Mouse (Mus musculus): ENCODE measurements around the gene Iqck. TPM values are rescaled to one million over a fixed set of nuclear protein-coding genes. Genes with fewer than 3 reads are reported as not detected.

Iqck gene
- polyA plus RNA-seq, 2 experiments from 2014 or later = 0.12 TPM; not detected in 1

DNA sequence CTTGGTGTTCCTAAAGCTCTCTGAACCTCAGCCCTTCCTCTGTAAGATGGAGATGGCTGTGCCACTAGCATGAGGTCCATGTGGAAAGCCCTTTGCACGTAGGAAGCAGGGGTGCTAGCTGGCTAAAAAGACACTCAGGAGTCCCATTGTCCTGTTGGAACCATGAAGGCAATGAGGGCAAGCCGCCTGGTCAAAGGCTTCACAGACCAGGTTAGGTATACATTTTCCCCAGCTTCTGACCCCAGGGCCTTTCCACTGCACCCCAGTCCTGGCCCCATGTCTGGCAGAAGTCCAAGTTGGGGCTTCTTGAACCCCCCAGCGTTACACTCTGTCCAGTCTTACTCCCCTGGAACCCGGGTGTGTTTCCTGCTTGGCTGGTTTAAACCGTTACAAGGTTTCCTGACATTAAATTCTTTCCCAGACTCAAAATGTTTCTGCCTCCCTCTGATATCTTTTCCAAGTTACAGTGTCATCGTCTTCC is 136.6 kb downstream of the Iqck start:
- no peak for ATAC-seq

DNA sequence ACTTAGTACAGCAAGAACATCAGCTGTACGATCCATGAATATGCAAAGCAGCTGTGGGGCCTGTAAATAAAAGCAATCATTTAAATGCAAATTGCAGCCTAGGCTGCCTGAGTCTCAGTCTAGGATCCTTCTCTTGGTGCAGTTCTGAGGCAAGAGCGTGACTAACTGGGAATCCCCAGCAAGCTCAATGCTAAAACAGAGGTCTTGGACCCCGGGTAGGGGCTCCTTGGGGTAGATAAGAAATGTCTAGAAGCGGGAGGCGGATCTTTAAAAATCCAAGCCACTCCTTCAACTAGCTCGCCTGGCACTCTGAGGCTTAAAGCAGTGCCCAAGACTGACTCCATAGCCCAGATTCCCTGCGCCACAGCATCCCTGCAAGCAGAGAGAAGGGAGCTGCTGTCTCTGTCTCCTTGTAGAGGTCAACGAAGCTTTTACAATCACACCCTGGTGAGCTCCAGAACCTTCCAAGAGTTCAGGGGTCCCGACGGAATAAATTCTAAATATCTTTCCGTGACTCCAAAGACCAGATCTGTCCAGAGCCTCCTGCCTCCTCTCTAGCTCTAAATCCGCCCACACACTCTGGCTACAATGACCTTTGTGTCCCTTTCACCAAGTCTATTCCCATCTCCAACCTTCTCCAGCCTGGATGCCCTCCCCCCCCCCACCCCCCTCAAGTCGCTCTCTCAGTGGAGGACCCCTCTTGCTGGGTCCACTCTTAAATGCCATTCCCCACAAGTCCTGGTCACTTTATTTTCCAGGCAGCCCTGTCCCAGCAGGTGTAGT is 137.3 kb downstream of the Iqck start:
- no peak for ATAC-seq

DNA sequence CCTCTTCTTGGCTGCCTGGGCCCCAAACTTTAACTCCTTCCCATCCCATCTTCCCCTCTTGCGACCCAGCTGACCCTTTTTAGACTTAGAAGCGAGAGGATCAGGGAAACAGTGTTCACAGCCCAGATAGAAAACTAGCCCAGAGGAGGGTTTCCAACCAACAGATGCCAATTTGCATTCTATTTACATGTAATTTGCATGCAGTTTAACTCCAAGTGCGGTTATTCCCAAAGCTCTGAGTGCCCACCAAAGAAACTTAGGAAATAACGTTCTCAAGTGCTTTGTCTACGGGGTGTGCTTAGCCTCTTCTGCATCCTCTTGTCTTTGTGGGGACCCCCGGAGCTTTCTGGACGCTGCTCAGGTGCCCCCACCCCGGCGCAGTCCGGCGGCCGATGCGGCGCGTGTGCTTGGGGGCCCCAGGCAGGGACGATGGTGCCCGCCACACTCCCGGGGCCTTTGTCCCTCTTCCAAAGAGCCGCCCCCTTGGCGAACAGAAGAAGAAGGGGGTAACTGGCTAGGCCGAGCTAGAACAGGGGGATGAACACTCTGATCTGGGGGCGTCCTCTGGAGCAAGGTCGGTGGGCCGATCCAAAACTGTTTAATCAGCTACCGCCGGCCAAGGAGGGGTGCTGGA is 138.2 kb downstream of the Iqck start:
- ATAC-seq = no peak

DNA sequence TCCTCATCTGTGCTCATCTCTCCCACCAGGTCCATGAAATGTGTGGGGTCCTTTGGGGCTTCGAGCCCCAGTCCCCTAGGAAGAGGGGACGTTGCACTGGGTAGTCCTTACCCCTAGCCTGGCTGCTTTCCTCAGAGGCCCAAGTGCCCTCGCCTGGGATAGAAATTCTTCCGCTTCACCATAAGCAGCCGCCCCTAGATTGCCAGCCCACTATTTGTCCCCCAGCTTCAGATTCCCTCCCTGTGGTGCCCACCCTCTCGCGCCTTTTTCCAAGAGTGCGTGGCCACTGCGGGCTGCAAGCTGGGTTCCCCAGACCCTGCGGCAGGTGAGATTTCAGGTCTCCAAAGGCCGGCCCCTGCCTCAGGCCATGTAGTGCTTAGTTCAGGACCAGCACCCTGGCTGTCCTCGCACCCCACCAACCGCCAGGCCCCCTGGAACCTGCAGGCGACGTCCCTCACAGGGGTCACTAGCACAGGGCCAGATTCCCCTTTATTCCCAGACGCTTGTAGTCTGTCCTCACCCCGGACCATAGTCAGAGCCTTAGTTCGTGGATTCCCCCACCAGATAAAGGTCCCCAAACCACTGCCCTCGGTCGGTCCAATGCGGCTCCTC is 138.8 kb downstream of the Iqck start:
- no peak for ATAC-seq

DNA sequence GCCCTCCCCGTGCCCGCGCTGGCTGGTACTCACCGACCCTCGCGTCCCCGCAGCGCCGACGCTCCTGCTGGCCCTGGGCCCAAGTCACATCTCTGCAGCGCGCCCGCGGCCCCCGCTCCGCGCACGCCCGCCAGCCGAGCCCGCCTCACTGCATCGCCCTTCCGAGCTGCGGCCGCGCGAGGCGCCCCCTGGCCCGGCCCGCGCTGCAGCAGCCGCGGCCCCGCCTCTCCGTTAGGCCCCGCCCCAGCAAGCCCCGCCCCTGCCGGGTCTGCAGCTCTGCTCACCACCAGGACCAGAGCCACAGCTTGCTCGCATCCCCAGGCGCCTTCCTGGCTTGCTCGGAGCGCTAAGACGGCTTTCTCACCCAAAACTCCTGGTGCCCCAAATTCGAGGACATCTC is 139.5 kb downstream of the Iqck start, which contains the start of gene Gprc5b:
Gene Gprc5b (minus strand): TSS at position 205 of the 400 bp plus-strand sequence.
- ATAC-seq = peak; percentile 53

DNA sequence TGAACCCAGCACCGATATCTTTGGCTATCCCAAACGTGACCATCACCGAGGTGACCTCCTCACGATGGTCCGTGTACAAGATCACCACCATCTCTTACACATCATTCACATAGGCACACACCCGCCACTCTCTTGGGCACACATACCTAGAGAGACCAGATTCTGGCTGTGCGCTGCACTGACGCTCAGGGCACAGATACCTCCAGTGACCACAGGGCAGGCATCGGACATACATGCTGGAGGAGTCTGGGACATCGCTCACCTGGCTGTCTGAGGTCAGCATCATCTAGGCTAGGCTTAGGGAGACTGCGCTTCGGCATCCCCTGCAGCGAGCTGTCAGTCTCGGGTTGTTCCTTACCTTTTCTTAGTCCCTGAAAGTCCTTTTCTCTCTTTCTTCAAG is 140.1 kb downstream of the Iqck start:
- no peak for ATAC-seq

DNA sequence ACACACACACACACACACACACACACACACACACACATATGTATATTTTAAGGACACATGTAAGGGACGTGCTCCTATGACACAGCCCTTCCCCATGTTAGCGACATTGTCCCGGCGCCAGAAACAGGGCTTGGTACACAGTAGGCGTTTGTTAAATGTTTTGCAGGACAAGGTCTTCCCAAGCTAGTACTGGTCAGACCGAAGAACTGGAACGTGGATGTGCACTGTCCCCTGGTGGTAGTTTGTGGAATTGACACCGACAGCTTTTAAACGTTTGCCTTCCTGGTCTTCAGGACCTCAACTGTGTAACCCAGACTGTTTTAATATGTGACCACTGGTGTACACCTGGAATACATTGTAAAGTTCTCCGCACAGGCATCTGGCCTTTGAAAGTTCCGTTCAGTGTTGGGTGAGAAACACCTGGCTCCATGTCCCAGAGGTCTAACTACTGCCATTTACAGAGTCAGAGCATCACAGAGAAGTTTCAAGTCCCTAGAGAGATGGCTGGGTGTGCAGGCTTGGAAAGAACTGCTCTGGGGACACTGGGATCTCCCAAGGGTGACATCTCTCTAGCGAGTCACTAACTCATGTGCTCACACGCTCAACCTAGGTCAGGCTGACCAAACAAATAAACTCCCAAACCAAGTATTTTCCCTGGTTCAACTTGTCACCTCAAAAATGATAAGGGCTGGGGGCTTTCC is 140.7 kb downstream of the Iqck start:
- peak; percentile 56 for ATAC-seq

DNA sequence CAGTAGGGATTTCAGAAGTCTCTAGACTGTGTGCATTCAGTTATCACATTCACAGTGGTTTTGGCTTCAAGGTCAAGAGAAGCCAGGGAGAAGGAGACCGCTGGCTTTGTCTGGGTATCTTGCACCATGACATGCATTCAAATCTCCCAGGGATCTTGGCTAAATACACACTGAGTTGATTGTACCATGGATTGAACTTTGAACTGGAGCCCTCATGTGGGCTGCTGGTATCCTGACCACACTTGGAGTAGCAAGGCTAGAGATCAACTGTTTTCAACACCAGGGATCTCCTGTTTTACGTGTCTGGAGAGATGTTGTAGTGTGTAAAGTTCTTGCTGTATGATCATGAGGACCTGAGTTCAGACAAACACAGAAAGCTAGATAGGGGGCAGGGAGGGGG is 144.3 kb downstream of the Iqck start:
- no peak for ATAC-seq

DNA sequence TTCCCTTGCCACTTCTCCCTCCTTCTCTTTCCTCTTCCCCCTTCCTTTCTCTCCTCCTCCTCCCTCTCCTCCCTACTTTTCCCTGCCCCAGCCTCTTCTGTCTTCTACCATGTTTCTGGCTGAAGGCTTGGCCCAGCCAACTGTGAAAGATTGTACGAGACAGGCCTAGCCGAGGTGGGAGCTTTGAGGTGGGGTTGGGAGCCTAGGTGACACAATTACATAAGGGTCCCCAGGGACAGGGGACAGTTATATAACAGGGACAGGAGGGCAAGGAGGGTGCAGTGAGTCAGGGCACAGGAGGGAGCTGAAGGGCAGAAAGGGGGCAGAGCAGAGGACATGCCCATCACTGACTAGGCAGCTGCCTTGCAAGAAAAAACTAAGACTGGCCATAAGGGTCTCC is 146.4 kb downstream of the Iqck start:
- ATAC-seq = no peak

DNA sequence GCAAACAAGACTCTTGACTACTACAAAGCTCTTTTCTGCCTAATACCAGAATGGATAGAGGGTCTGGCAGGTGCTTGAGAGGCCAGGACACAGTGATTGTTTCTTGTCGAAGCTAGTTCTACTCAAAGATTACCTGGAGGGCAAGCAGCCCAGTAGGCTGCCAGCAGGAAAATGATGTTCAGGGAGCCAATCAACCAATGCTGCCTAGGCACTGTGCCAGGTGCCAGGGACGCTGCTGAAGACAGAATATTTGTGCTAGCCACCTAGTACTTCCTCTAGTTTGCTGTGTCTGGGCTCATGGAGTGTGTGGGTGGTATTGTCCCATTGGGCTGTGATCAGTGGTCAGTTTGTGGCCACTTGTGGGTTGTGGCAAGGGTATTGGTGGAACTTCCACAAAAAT is 146.9 kb downstream of the Iqck start:
- no peak for ATAC-seq

DNA sequence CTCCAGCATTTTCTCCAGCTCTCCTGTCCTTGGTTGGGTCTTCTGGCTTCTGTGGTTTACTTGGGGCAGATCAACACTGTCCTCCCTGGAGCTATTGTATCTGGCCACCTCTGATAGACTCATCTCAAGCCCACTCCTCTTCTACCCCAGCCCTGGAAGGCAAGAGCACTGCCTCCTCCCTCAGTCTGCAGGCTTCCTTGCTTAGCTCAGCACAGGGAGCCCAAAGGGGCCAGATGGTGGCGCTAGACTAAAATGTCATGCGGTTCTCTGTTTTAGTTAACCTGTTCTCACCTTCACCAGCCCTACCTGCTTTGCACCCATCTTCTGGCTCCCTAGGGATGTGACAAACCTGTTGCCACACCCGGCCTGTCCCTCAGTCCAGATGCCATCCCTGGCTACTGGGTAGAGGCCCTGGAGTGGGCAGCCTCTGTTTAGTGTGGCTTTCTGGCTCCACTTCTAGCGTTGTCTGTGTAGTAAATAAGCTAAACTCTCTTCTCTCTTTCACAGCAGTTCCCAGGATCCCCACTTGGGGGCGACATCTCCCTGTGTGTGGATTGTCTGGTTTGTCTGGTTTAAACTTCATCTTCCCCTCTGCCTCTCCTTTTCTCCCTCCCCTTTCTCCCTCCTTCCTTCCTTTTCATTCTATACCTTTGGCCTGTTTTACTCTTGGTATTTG is 155.4 kb downstream of the Iqck start:
- ATAC-seq = no peak

DNA sequence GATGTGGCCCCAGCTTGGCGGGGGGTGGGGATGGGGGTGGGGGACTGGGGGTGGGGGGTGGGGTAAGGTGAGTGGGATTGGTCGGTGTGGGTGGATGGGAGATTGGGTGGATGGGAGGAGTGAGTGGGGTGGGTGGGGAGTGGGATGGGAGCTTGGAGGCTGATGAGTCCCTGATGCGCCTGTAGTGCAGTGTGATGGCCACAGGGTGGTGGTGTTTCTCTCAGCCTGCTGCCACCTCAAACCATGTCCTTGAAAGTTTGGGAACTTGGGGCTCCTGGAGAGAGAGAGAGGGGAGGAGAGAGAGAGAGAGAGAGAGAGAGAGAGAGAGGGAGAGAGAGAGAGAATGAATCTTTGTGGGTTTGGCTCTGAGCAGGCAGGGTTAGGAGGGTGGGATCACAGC is 160.2 kb downstream of the Iqck start:
- ATAC-seq = no peak

DNA sequence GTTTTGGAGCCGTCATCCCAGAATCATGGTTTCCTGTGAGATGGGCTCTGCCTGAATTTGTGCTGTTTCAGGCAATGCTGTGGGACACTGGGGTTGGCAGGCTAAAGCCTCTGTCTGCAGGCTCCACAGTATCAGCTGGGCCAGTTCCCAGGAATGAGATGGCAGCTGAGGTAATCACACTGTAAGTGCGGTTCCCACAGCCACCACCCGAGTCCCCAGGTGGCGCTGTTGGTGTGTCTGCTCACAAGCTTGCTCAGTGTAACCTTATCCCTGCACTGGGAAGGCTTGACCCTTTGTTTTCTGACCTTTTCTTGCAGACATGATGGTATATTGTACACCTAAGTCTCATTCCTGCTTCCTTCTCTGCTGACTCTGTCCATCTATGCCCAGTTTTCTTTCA is 164.0 kb downstream of the Iqck start:
- ATAC-seq = no peak

Other genes with a start within 250 kb of the Iqck start
- gene Gde1, start 150.0 kb upstream of the Iqck start, polyA plus RNA-seq (2017; shearing (Covaris generic)) = 10 to 100 TPM; 16.7 to 17.5 TPM
- 1 to 10 TPM; 3.6 to 5.3 TPM for gene Ccp110, start 143.2 kb upstream of the Iqck start, polyA plus RNA-seq (2017; shearing (Covaris generic))
- 10 to 100 TPM; 54.5 to 62.0 TPM for gene Vps35l, start 115.5 kb upstream of the Iqck start, polyA plus RNA-seq (2017; shearing (Covaris generic))
- 10 to 100 TPM; 22.5 to 26.4 TPM for gene Knop1, start 502 bp downstream of the Iqck start, polyA plus RNA-seq (2017; shearing (Covaris generic))
- gene Gprc5b, start 139.5 kb downstream of the Iqck start, polyA plus RNA-seq (2017; shearing (Covaris generic)) = 1 to 10 TPM; 1.5 to 2.3 TPM

Measured in activated CD4-positive, CD25-positive, alpha-beta regulatory T cell, adult 4 months (primary cell).